Mouse (Mus musculus) telencephalon, adult 2 months (tissue): ENCODE measurements around the gene Polr3h.
"Not testable (repeated sequence)": the region's sequence is repeated elsewhere in the genome, so short reads cannot be mapped to it uniquely, and the experiment has no call there.

Experiments
- DNase-seq: peaks from one replicate; pipeline ENCODE4 v3.0.0-alpha.2; 2011; ENCODE audit warnings: low read depth, low spot score

The Polr3h gene

GRCm38 (mm10) chr15:81925760-81926445 lies at the start of gene Polr3h:
Polr3h (minus strand) TSS chr15:81926240.
- DNase-seq = peak; percentile 95

- DNase-seq = not testable (repeated sequence)
Observed at GRCm38 (mm10) chr15:81975156-81975555, 49.1 kb upstream of the Polr3h start.

GRCm38 (mm10) chr15:81970498-81970897 lies 44.5 kb upstream of the Polr3h start:
- not testable (repeated sequence) for DNase-seq

- not testable (repeated sequence) for DNase-seq
Observed at GRCm38 (mm10) chr15:81969635-81970034, 43.6 kb upstream of the Polr3h start.

- no peak for DNase-seq
Observed at GRCm38 (mm10) chr15:81969173-81969572, 43.1 kb upstream of the Polr3h start.

- no peak for DNase-seq
Observed at GRCm38 (mm10) chr15:81968447-81968846, 42.4 kb upstream of the Polr3h start.

GRCm38 (mm10) chr15:81967821-81968220 lies 41.8 kb upstream of the Polr3h start:
- DNase-seq = no peak

- DNase-seq = no peak
Observed at GRCm38 (mm10) chr15:81966062-81966829, 40.2 kb upstream of the Polr3h start.

- DNase-seq = no peak
Observed at GRCm38 (mm10) chr15:81964980-81965545, 39.0 kb upstream of the Polr3h start.

- DNase-seq = no peak
Observed at GRCm38 (mm10) chr15:81964262-81964661, 38.2 kb upstream of the Polr3h start.

- no peak for DNase-seq
Observed at GRCm38 (mm10) chr15:81961078-81961451, 35.0 kb upstream of the Polr3h start.

- peak; percentile 95 for DNase-seq
Observed at GRCm38 (mm10) chr15:81960171-81961077, 34.4 kb upstream of the Polr3h start, which contains the start of gene Pmm1. Pmm1 (minus strand) TSS chr15:81960930.

GRCm38 (mm10) chr15:81958906-81959305 lies 32.9 kb upstream of the Polr3h start:
- no peak for DNase-seq

- no peak for DNase-seq
Observed at GRCm38 (mm10) chr15:81957598-81957997, 31.6 kb upstream of the Polr3h start.

GRCm38 (mm10) chr15:81956457-81956856 lies 30.4 kb upstream of the Polr3h start:
- DNase-seq = no peak

GRCm38 (mm10) chr15:81955414-81955813 lies 29.4 kb upstream of the Polr3h start:
- no peak for DNase-seq

GRCm38 (mm10) chr15:81954716-81955115 lies 28.7 kb upstream of the Polr3h start:
- no peak for DNase-seq

- DNase-seq = no peak
Observed at GRCm38 (mm10) chr15:81954151-81954583, 28.1 kb upstream of the Polr3h start.

GRCm38 (mm10) chr15:81952310-81952709 lies 26.3 kb upstream of the Polr3h start:
- DNase-seq = no peak

GRCm38 (mm10) chr15:81951159-81951558 lies 25.1 kb upstream of the Polr3h start:
- no peak for DNase-seq

- DNase-seq = no peak
Observed at GRCm38 (mm10) chr15:81950716-81951115, 24.7 kb upstream of the Polr3h start.
